Mouse (Mus musculus) C2C12 (cell line): ENCODE measurements around the gene Mzf1. TPM values are rescaled to one million over a fixed set of nuclear protein-coding genes. Genes with fewer than 3 reads are reported as not detected.
A peak's percentile ranks its signal among the peaks of the same experiment; 100 is the strongest.

ENCODE experiments used
- H3K27me3 ChIP-seq: one replicate; pipeline ENCODE4 v1.6.1; 2011; ENCODE audit not compliant: control insufficient read depth, insufficient read depth, insufficient read length
- H3K36me3 ChIP-seq: one replicate; pipeline ENCODE4 v1.6.1; 2011; ENCODE audit not compliant: control insufficient read depth, insufficient read depth
- H3K4me3 ChIP-seq: one replicate; pipeline ENCODE4 v1.5.1; 2011; ENCODE audit warnings: mild to moderate bottlenecking, control low read depth; ENCODE audit not compliant: poor library complexity, insufficient read depth, severe bottlenecking
- H3K79me2 ChIP-seq: one replicate; pipeline ENCODE4 v1.6.1; 2011; ENCODE audit not compliant: control insufficient read depth, insufficient read depth
- H3K79me3 ChIP-seq: one replicate; pipeline ENCODE4 v1.6.1; 2011; ENCODE audit warnings: low read depth, control low read depth
- H3ac ChIP-seq: one replicate; pipeline ENCODE3; 2011; ENCODE audit warnings: low read depth; ENCODE audit not compliant: control insufficient read depth, insufficient read length
- CEBPB ChIP-seq: IDR thresholded peaks from one replicate; pipeline ENCODE4 v1.6.1; 2011; ENCODE audit warnings: low read depth, mild to moderate bottlenecking, control low read depth, moderate library complexity
- CTCF ChIP-seq: IDR thresholded peaks from one replicate; pipeline ENCODE4 v1.5.1; 2011; ENCODE audit not compliant: control insufficient read depth, insufficient read depth, insufficient read length
- FOSL1 ChIP-seq: IDR thresholded peaks from one replicate; pipeline ENCODE4 v1.8.0; 2011; ENCODE audit warnings: mild to moderate bottlenecking, low read length; ENCODE audit not compliant: poor library complexity, insufficient read depth, severe bottlenecking
- MAX ChIP-seq: IDR thresholded peaks from one replicate; pipeline ENCODE4 v1.6.1; 2011; ENCODE audit warnings: mild to moderate bottlenecking, control low read depth
- MYOD1 ChIP-seq: IDR thresholded peaks from one replicate; pipeline ENCODE4 v1.6.1; 2011; ENCODE audit warnings: low read depth; ENCODE audit not compliant: control insufficient read depth, insufficient read length
- MYOG ChIP-seq: IDR thresholded peaks from one replicate; pipeline ENCODE4 v1.6.1; 2011; ENCODE audit not compliant: control insufficient read depth, insufficient read length; ENCODE audit errors: extremely low read depth
- USF1 ChIP-seq: IDR thresholded peaks from one replicate; pipeline ENCODE4 v1.6.1; 2011; ENCODE audit warnings: low read depth, mild to moderate bottlenecking, control low read depth, moderate library complexity
- polyA plus RNA-seq: library from polyadenylated mRNA; unstranded; fragments of >200 nt; fragmentation: generic; extraction: Trizol; gene quantifications from one replicate; pipeline ENCODE4 v1.2.1, GENCODE M21; 2012; ENCODE audit warnings: missing spikeins

Gene Mzf1
- polyA plus RNA-seq, 1 experiment = 0.59 TPM

- TF ChIP-seq CEBPB = no peak
- TF ChIP-seq MAX = no peak
Measured at GRCm38 (mm10) chr7:13031983-13032382, 22.6 kb downstream of the Mzf1 start.

GRCm38 (mm10) chr7:13031069-13031468 is 23.5 kb downstream of the Mzf1 start:
- no peak overlapping the region for H3K4me3 ChIP-seq
- no peak for TF ChIP-seq MYOG
- TF ChIP-seq USF1 = no peak
- TF ChIP-seq MAX = no peak
- TF ChIP-seq CEBPB = no peak
- TF ChIP-seq CTCF = no peak
- TF ChIP-seq FOSL1 = no peak
- no peak for TF ChIP-seq MYOD1
- H3K79me3 ChIP-seq = peaks cover 27% of the 10 kb centered on the region
- H3K27me3 ChIP-seq = no peaks in the 10 kb centered on the region
- no peak overlapping the region for H3ac ChIP-seq
- H3K36me3 ChIP-seq = peaks cover 86% of the 10 kb centered on the region
- H3K79me2 ChIP-seq = peaks cover 43% of the 10 kb centered on the region

More at GRCm38 (mm10) chr7:13031983-13032382, 22.6 kb downstream of the Mzf1 start:
- Histone ChIP-seq H3K27me3 (no peaks in the 10 kb centered on the region), H3ac (no peak overlapping the region), H3K79me2 (peaks cover 43% of the 10 kb centered on the region), H3K4me3 (no peak overlapping the region), H3K36me3 (peaks cover 81% of the 10 kb centered on the region), H3K79me3 (peaks cover 27% of the 10 kb centered on the region)

- Histone ChIP-seq H3K79me3 (peaks cover 35% of the 10 kb centered on the region), H3K36me3 (peaks cover 87% of the 10 kb centered on the region), H3K4me3 (no peak overlapping the region), H3K79me2 (peaks cover 52% of the 10 kb centered on the region), H3ac (no peak overlapping the region), H3K27me3 (no peaks in the 10 kb centered on the region)
- TF ChIP-seq FOSL1 (no peak), CTCF (no peak), CEBPB (no peak), MYOD1 (no peak), MAX (no peak), MYOG (no peak), USF1 (no peak)
Measured at GRCm38 (mm10) chr7:13028986-13029385, 25.6 kb downstream of the Mzf1 start.

- H3K79me3 ChIP-seq = peaks cover 35% of the 10 kb centered on the region
- TF ChIP-seq CEBPB (no peak), CTCF (no peak), FOSL1 (no peak), MYOD1 (no peak), MAX (no peak), MYOG (no peak), USF1 (no peak)
- H3K27me3 ChIP-seq = no peaks in the 10 kb centered on the region
- peak overlapping the region; percentile 80 for H3K4me3 ChIP-seq
- H3K36me3 ChIP-seq = peaks cover 56% of the 10 kb centered on the region
- peak overlapping the region; percentile 88 for H3ac ChIP-seq
- H3K79me2 ChIP-seq = peaks cover 52% of the 10 kb centered on the region
Measured at GRCm38 (mm10) chr7:13025511-13026112, 29.0 kb downstream of the Mzf1 start.

- Histone ChIP-seq H3K36me3 (peaks cover 48% of the 10 kb centered on the region), H3K27me3 (no peaks in the 10 kb centered on the region), H3K4me3 (peak overlapping the region; percentile 80), H3K79me2 (peaks cover 52% of the 10 kb centered on the region), H3ac (peak overlapping the region; percentile 88), H3K79me3 (peaks cover 34% of the 10 kb centered on the region)
- TF ChIP-seq CTCF (peak; percentile 0), CEBPB (no peak)
Measured at GRCm38 (mm10) chr7:13024805-13025204, 29.8 kb downstream of the Mzf1 start.

- peak overlapping the region; percentile 80 for H3K4me3 ChIP-seq
- TF ChIP-seq MAX (peak; percentile 35), CTCF (peak; percentile 45), FOSL1 (no peak)
- H3K27me3 ChIP-seq = no peaks in the 10 kb centered on the region
- peaks cover 41% of the 10 kb centered on the region for H3K36me3 ChIP-seq
- H3K79me2 ChIP-seq = peaks cover 45% of the 10 kb centered on the region
- H3ac ChIP-seq = peak overlapping the region; percentile 88
- peaks cover 34% of the 10 kb centered on the region for H3K79me3 ChIP-seq
Measured at GRCm38 (mm10) chr7:13023928-13024731, 30.4 kb downstream of the Mzf1 start.
